Mouse (Mus musculus) limb, embryonic 12.5 days (tissue): ENCODE results near the gene C1s2. TPM values are rescaled to one million over a fixed set of nuclear protein-coding genes. Genes with fewer than 3 reads are reported as not detected.
"Not testable (repeated sequence)": the region's sequence is repeated elsewhere in the genome, so short reads cannot be mapped to it uniquely, and the experiment has no call there.

Experiments used
- ATAC-seq: fragments of 200-750 bp; cut with Nextera tagmentation; 2 replicates; pipeline ENCODE4 v1.8.0; 2017; ENCODE audit warnings: low read depth, moderate TSS enrichment; ENCODE audit not compliant: insufficient number of reproducible peaks, insufficient read depth, low FRiP score, low TSS enrichment
- H3K27ac ChIP-seq: fragments of 300-500 bp; sonication (generic); 2 replicates; pipeline ENCODE4 v1.5.1; 2016; ENCODE audit warnings: mild to moderate bottlenecking, moderate library complexity
- H3K27me3 ChIP-seq: fragments of 300-500 bp; sonication (generic); 2 replicates; pipeline ENCODE4 v1.6.1; 2016; ENCODE audit warnings: mild to moderate bottlenecking, moderate library complexity
- H3K36me3 ChIP-seq: fragments of 300-500 bp; sonication (generic); 2 replicates; pipeline ENCODE4 v1.6.1; 2016; ENCODE audit warnings: mild to moderate bottlenecking, moderate library complexity
- H3K4me1 ChIP-seq: fragments of 300-500 bp; sonication (generic); replicated peaks from 2 replicates; pipeline ENCODE4 v1.6.1; 2016
- H3K4me2 ChIP-seq: fragments of 300-500 bp; sonication (generic); 2 replicates; pipeline ENCODE4 v1.6.1; 2016; ENCODE audit warnings: mild to moderate bottlenecking, moderate library complexity
- H3K4me3 ChIP-seq: fragments of 300-500 bp; sonication (generic); replicated peaks from 2 replicates; pipeline ENCODE4 v1.5.1; 2016; ENCODE audit warnings: mild to moderate bottlenecking
- H3K9ac ChIP-seq: fragments of 300-500 bp; sonication (generic); replicated peaks from 2 replicates; pipeline ENCODE4 v1.6.1; 2016; ENCODE audit warnings: mild to moderate bottlenecking, moderate library complexity
- H3K9me3 ChIP-seq: fragments of 300-500 bp; sonication (generic); 2 replicates; pipeline ENCODE4 v1.6.1; 2016; ENCODE audit warnings: mild to moderate bottlenecking, moderate library complexity
- WGBS: fragments of 180-500 bp; shearing (Covaris S2); methylation state at CpG from one replicate; pipeline ENCODE4 v1.1.7; 2016; 5-methylcytosine and 5-hydroxymethylcytosine counted together
- polyA plus RNA-seq: library from polyadenylated mRNA; unstranded; fragments of >200 nt; fragmentation: Nextera tagmentation; extraction: Ambion mirVana; gene quantifications from 2 replicates; pipeline ENCODE4 v1.2.1, GENCODE M21; 2016

The C1s2 gene
- polyA plus RNA-seq, 1 experiment from 2014 or later, result not detected

- H3K36me3 ChIP-seq, H3K4me3 ChIP-seq, H3K9me3 ChIP-seq, H3K4me1 ChIP-seq, H3K27ac ChIP-seq, ATAC-seq, H3K9ac ChIP-seq, H3K4me2 ChIP-seq, H3K27me3 ChIP-seq: not testable (repeated sequence)
- 90% methylated on average over 7 of the region's 7 CpGs for WGBS
Measured at GRCm38 (mm10) chr6:124580155-124580554, 55.7 kb downstream of the C1s2 start.

GRCm38 (mm10) chr6:124575155-124575678 is 60.7 kb downstream of the C1s2 start:
- H3K4me1 ChIP-seq, H3K27ac ChIP-seq, H3K36me3 ChIP-seq, H3K4me2 ChIP-seq, H3K4me3 ChIP-seq, H3K9me3 ChIP-seq, ATAC-seq, H3K9ac ChIP-seq, H3K27me3 ChIP-seq: not testable (repeated sequence)
- WGBS, result 79% methylated on average over 3 of the region's 3 CpGs

Other genes with a start within 250 kb of the C1s2 start
- gene Pex5, start 221.0 kb downstream of the C1s2 start, polyA plus RNA-seq, result 49.8 and 50.3 TPM in 2 replicates
- 10.3 and 10.9 TPM in 2 replicates for gene Clstn3, start 171.3 kb downstream of the C1s2 start, polyA plus RNA-seq
- 0.54 and 0.63 TPM in 2 replicates for gene C1rl, start 143.0 kb downstream of the C1s2 start, polyA plus RNA-seq
- 0.56 and 0.61 TPM in 2 replicates for gene C1ra, start 123.7 kb downstream of the C1s2 start, polyA plus RNA-seq
- 0.85 and 1.4 TPM in 2 replicates for gene C1s1, start 93.7 kb downstream of the C1s2 start, polyA plus RNA-seq
- not detected in 2 replicates for gene C1rb, start 65.8 kb downstream of the C1s2 start, polyA plus RNA-seq
- gene Lpcat3, start 26.9 kb upstream of the C1s2 start, polyA plus RNA-seq, result 46.9 and 49.1 TPM in 2 replicates
- gene Emg1, start 76.1 kb upstream of the C1s2 start, polyA plus RNA-seq, result 199 and 219 TPM in 2 replicates
- 358 and 367 TPM in 2 replicates for gene Phb2, start 76.3 kb upstream of the C1s2 start, polyA plus RNA-seq
- 6.0 and 6.4 TPM in 2 replicates for gene Ptpn6, start 102.6 kb upstream of the C1s2 start, polyA plus RNA-seq
- 479 and 511 TPM in 2 replicates for gene Grcc10, start 105.3 kb upstream of the C1s2 start, polyA plus RNA-seq
- not detected in 2 replicates for gene Gm45234, start 119.9 kb upstream of the C1s2 start, polyA plus RNA-seq
- 17.1 and 17.4 TPM in 2 replicates for gene Atn1, start 120.4 kb upstream of the C1s2 start, polyA plus RNA-seq
- gene Eno2, start 133.6 kb upstream of the C1s2 start, polyA plus RNA-seq, result 4.8 TPM in 2 replicates
- gene Lrrc23, start 143.6 kb upstream of the C1s2 start, polyA plus RNA-seq, result 0.38 and 0.88 TPM in 2 replicates
- gene Spsb2, start 172.6 kb upstream of the C1s2 start, polyA plus RNA-seq, result 8.7 and 9.1 TPM in 2 replicates
- gene Tpi1, start 178.2 kb upstream of the C1s2 start, polyA plus RNA-seq, result 714 and 740 TPM in 2 replicates
- gene Usp5, start 193.4 kb upstream of the C1s2 start, polyA plus RNA-seq, result 191 and 196 TPM in 2 replicates
- 200 and 202 TPM in 2 replicates for gene Cdca3, start 193.5 kb upstream of the C1s2 start, polyA plus RNA-seq
- gene Gnb3, start 204.2 kb upstream of the C1s2 start, polyA plus RNA-seq, result 0.81 and 1.0 TPM in 2 replicates
- gene P3h3, start 221.7 kb upstream of the C1s2 start, polyA plus RNA-seq, result 59.8 and 61.4 TPM in 2 replicates
- 2.5 and 2.7 TPM in 2 replicates for gene Gpr162, start 227.9 kb upstream of the C1s2 start, polyA plus RNA-seq